Mouse (Mus musculus): ENCODE measurements at regions not wholly inside any gene's neighbourhood (a gene's known extent, or its start where the extent isn't known, plus 50 kb on each side); places are given as distances from the start of the nearest gene placed in this dataset.

GRCm38 (mm10) chr6:9685182-9685581, 737.0 kb downstream of the Nxph1 start:
- Histone ChIP-seq H3K4me2 (replicated peaks) (no peak overlapping the region), H3K9me3 (replicated peaks) (no peaks in the 10 kb centered on the region), H3K36me3 (no peaks in the 10 kb centered on the region), H3K27ac (no peak overlapping the region), H3K9ac (no peak overlapping the region), H3K27me3 (no peaks in the 10 kb centered on the region), H3K4me3 (no peak overlapping the region), H3K4me1 (no peaks in the 10 kb centered on the region)
- peak; percentile 60; the same call in 1 of the 2 replicates for ATAC-seq (ENCODE audit: low FRiP score)

DNA sequence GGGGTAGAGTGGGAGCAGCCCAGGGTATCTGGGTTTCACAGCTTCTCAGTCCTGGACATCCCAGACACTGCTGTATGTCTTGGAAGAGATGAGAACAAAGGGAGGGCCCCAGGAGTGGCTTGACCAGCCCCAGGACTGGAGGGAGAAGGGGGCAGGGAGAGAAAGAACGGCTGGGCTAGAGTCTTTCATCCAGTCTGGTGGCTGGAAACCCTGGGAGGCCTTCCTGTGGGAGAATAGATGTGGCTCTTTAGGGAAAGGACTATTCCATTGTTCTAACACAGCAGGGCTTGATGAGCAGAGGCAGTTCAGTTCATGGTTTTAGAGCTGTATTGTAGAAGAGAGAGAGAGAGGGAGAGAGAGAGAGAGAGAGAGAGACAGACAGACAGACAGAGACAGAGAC, 745.5 kb downstream of the Nxph1 start:
- Histone ChIP-seq H3K36me3 (no peaks in the 10 kb centered on the region), H3K4me1 (no peaks in the 10 kb centered on the region), H3K4me3 (no peak overlapping the region), H3K9me3 (replicated peaks) (no peaks in the 10 kb centered on the region), H3K27me3 (no peaks in the 10 kb centered on the region), H3K4me2 (replicated peaks) (no peak overlapping the region), H3K9ac (no peak overlapping the region), H3K27ac (no peak overlapping the region)
- WGBS, result 13% methylated on average over 1 of the region's 1 CpGs
- ATAC-seq (ENCODE audit: low FRiP score), result no peak

- 57% methylated on average over 1 of the region's 1 CpGs for WGBS
- Histone ChIP-seq H3K4me3 (no peak overlapping the region), H3K36me3 (no peaks in the 10 kb centered on the region), H3K9me3 (replicated peaks) (no peaks in the 10 kb centered on the region), H3K4me1 (no peaks in the 10 kb centered on the region), H3K4me2 (replicated peaks) (no peak overlapping the region), H3K9ac (no peak overlapping the region), H3K27me3 (no peaks in the 10 kb centered on the region), H3K27ac (no peak overlapping the region)
- ATAC-seq (ENCODE audit: low FRiP score), result 0 out of 2 replicates have a peak, but pooled peaks have one; percentile 58
Measured at GRCm38 (mm10) chr6:9697698-9698097, 749.5 kb downstream of the Nxph1 start.

DNA sequence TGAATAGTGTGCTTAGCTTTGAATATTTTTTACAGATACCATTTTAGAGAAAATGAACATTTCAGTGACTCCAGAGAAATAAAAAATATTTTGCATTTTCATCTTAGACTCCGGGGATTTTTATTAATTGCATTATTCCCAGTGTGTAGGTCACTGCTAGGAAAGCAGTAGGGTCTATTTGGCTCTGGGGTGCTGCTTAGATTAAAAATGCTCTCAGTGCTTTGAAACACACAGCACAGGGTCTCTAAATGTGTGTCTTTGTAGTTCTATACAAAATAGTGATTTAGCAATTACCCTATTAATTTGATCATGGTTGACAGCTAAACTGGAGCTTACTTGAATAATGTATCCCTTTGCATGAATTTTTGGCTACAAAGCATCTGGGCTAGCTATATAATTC, 750.0 kb downstream of the Nxph1 start:
- H3K4me3 ChIP-seq, result no peak overlapping the region
- H3K27ac ChIP-seq, result no peak overlapping the region
- WGBS, result 73% methylated on average over 1 of the region's 1 CpGs
- H3K9me3 ChIP-seq (replicated peaks), result no peaks in the 10 kb centered on the region
- ATAC-seq (ENCODE audit: low FRiP score), result peak; percentile 72
- H3K27me3 ChIP-seq, result no peaks in the 10 kb centered on the region
- no peaks in the 10 kb centered on the region for H3K4me1 ChIP-seq
- no peaks in the 10 kb centered on the region for H3K36me3 ChIP-seq
- no peak overlapping the region for H3K4me2 ChIP-seq (replicated peaks)
- no peak overlapping the region for H3K9ac ChIP-seq
